ENCODE assay signal across 23 mouse cellular contexts in genomic region chr13:57573501-57573900, GRCm38 (mm10).
"Had no signal": no experiment of that assay in that cellular context is flagged by ENCODE, and none has a peak within 500 bp of the region (broad histone marks: within the 10 kb centered on the region; RNA-seq: fewer than 3 reads in every experiment).

No protein-coding gene starts in this region.

- H3K4me3 ChIP-seq: heart, embryonic 10.5 days; heart, embryonic 12.5 days; hindbrain, embryonic 13.5 days; hindbrain, embryonic 15.5 days; intestine, embryonic 15.5 days; layer of hippocampus, adult 2 months; left cerebral cortex, adult 2 months; limb, embryonic 10.5 days; limb, embryonic 12.5 days had no signal

- ATAC-seq: inflammation-experienced regulatory T-cells, adult 6 months; intestine, embryonic 15.5 days; intestine, postnatal 0 days had no signal

- H3K36me3 ChIP-seq: heart, embryonic 10.5 days; heart, embryonic 12.5 days; hindbrain, embryonic 13.5 days; hindbrain, embryonic 15.5 days; intestine, embryonic 15.5 days; limb, embryonic 10.5 days; limb, embryonic 12.5 days had no signal

- H3K27ac ChIP-seq: heart, embryonic 10.5 days; hindbrain, embryonic 13.5 days; hindbrain, embryonic 15.5 days; intestine, embryonic 15.5 days; layer of hippocampus, adult 2 months; left cerebral cortex, adult 2 months; limb, embryonic 10.5 days; limb, embryonic 12.5 days; liver, embryonic 14.5 days had no signal

- DNase-seq: gastrocnemius, postnatal 10 days; gastrocnemius, postnatal 25 days; heart, adult 18-20 months; heart, postnatal 10 days; heart, postnatal 4 days; kidney, adult 18-20 months; kidney, adult 8-10 months; kidney, postnatal 10 days; kidney, postnatal 25 days; kidney, postnatal 4 days; liver had no signal

- H3K4me2 ChIP-seq: heart, embryonic 12.5 days; hindbrain, embryonic 13.5 days; hindbrain, embryonic 15.5 days; intestine, embryonic 15.5 days; limb, embryonic 12.5 days had no signal

- H3K9me3 ChIP-seq: heart, embryonic 10.5 days; heart, embryonic 12.5 days; hindbrain, embryonic 13.5 days; hindbrain, embryonic 15.5 days; intestine, embryonic 15.5 days; limb, embryonic 10.5 days; limb, embryonic 12.5 days had no signal

- H3K9ac ChIP-seq: heart, embryonic 12.5 days; hindbrain, embryonic 13.5 days; hindbrain, embryonic 15.5 days; intestine, embryonic 15.5 days; limb, embryonic 12.5 days; liver, embryonic 14.5 days had no signal

- H3K4me1 ChIP-seq: heart, embryonic 10.5 days; heart, embryonic 12.5 days; hindbrain, embryonic 13.5 days; hindbrain, embryonic 15.5 days; intestine, embryonic 15.5 days; limb, embryonic 12.5 days had no signal

- H3K27me3 ChIP-seq: heart, embryonic 12.5 days; hindbrain, embryonic 13.5 days; hindbrain, embryonic 15.5 days; intestine, embryonic 15.5 days; limb, embryonic 12.5 days had no signal
